Mouse (Mus musculus) olfactory bulb, adult 2 months (tissue): Measurements from ENCODE around the gene Cxcr4.

Experiments used
- CTCF ChIP-seq: fragments of 200-500 bp; IDR thresholded peaks from 2 replicates; pipeline ENCODE4 v1.5.1; 2012; ENCODE audit warnings: low read depth, mild to moderate bottlenecking, low read length, moderate library complexity; ENCODE audit not compliant: insufficient read depth
- POLR2A ChIP-seq: fragments of 200-500 bp; IDR thresholded peaks from 2 replicates; pipeline ENCODE4 v1.6.1; 2012; ENCODE audit warnings: mild to moderate bottlenecking, low read depth, low read length, moderate library complexity; ENCODE audit not compliant: insufficient read depth

DNA sequence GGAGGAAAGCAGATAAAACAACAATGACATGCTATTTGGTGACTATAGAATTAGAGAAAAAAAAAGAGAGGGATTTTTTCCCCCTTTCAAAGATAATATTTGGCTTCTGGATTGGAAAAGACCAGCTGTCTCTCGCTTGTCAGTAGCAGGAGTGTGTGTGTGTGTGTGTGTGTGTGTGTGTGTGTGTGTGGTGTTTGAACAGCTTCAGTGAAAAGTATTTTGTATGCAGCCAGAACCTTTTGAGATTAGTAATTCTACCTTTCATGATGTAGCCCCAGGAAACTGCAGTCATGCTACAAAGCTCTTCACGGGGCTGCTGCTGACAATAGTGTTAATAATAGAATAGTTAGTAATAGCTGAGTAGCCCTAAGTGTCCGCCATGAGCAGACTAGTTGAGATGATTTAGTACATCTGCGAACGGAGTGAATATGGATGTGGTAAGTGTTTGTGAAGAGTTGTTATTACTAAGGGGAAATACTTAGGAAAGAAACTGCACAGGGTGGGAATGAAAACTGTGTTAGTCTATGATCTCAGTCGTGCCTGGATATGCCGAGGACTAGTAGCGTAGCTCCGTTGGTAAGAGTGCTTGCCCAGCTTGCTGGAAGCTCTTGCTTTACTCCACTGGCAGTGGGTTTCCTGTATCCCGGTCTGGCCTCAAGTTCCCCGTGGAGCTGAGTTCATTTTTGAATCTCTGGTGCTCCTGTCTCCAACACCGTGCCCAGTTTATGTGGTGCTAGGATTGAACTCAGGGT, 2.4 kb upstream of the Cxcr4 start:
- TF ChIP-seq CTCF, result no peak
- no peak for TF ChIP-seq POLR2A
